Mouse (Mus musculus): ENCODE measurements at regions not wholly inside any gene's neighbourhood (a gene's known extent, or its start where the extent isn't known, plus 50 kb on each side); places are given as distances from the start of the nearest gene placed in this dataset.

DNA sequence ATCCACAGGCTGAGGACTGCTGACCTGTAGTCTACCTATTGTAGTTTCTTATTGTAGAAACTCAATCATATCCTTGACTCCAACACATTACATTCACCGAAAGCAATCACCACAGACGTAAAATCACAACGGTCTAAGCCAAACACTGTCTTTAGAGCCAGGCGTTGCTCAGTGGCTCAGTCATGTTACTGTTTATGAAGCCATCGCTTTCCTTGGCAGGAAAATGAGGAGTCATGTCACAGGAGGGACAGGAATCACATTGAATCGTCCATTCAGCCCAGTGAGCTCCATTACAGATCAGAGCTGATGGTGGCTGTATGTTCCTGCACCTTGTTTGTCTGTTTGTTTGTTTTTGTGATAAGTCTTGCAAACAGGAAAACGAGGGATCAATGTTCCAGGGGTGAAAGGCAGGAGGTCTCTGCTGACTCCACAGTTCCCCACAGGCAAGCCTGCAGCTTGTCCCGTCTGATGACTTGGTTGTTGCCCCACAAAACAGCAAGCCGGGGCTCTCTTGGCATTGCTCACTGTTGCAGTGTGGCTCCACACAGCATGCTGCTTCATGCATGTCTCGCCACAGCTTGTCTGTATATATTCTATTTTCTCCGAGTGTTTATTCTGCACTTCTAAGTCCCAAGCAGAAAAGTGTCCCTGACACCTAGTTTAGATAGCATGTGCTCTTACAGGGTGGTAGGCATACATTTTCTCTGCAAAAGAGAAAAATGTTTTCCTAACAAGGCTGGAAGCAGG is 221.2 kb downstream of the Slc30a10 start:
- no peak overlapping the region for H3K9ac ChIP-seq (replicated peaks)
- H3K4me1 ChIP-seq (ENCODE audit: insufficient read depth), result no peaks in the 10 kb centered on the region
- TF ChIP-seq EP300 (IDR thresholded peaks at IDR 0.05; ENCODE audit: low read depth) (no peak), CTCF (IDR thresholded peaks at IDR 0.05; ENCODE audit: low read depth) (no peak)
- DNase-seq, result no peak
- ATAC-seq, result no peak
- H3K36me3 ChIP-seq (replicated peaks; ENCODE audit: insufficient read depth, low read length), result no peaks in the 10 kb centered on the region
- WGBS (ENCODE audit: insufficient replicate concordance), result 70% methylated on average over 11 of the region's 11 CpGs
- H3K4me2 ChIP-seq (ENCODE audit: low read depth, low read length), result no peak overlapping the region
- no peaks in the 10 kb centered on the region for H3K9me3 ChIP-seq (ENCODE audit: low read length)
- no peaks in the 10 kb centered on the region for H3K27me3 ChIP-seq (ENCODE audit: insufficient read depth, low read length)
- no peak overlapping the region for H3K4me3 ChIP-seq (ENCODE audit: low read depth, low read length)
- no peak overlapping the region for H3K27ac ChIP-seq (ENCODE audit: low read depth)

DNA sequence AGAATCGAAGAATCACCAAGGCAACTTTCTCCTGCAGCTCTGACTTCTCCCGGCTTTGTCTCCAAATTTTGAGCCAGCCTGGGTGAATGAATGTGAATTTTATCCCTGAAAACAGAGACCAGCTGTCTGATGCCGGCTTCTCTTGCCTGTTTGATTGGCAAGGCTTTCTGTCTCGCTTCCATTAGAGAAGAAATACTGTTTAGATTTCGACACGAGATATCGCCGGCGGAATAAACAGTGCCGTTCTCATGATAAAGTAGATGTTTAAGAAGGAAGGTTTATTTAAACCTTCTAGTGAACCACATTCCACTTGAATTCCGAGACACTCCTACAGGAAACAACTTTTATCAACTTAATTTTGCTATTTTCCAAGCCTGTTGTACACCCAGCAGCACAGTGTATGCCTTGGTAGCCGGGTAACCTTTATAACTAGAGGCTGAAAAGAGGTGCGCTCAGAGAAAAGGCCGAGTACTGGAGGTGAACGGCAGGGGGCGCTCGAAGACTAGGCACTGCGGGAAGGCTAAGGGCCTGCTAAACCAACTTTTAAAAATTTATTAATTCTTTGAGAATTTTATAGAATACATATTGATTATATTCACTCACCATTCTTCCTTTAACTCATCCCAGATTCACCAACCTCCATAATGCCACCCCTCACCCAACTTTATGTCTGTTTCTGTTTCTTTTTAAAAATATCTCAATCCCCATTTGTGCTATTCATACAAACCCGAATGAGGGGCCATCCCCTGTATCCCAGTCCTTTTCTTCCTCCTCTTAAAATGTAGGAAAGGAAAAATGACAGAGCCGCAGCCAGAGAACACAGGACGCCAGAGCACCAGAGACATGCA is 227.2 kb downstream of the Slc30a10 start:
- DNase-seq (peak; percentile 82), ATAC-seq (no peak)
- Histone ChIP-seq H3K4me1 (ENCODE audit: insufficient read depth) (no peaks in the 10 kb centered on the region), H3K4me3 (ENCODE audit: low read depth, low read length) (no peak overlapping the region), H3K36me3 (replicated peaks; ENCODE audit: insufficient read depth, low read length) (no peaks in the 10 kb centered on the region), H3K9ac (replicated peaks) (no peak overlapping the region), H3K27me3 (ENCODE audit: insufficient read depth, low read length) (no peaks in the 10 kb centered on the region), H3K4me2 (ENCODE audit: low read depth, low read length) (no peak overlapping the region), H3K27ac (ENCODE audit: low read depth) (no peak overlapping the region), H3K9me3 (ENCODE audit: low read length) (no peaks in the 10 kb centered on the region)
- TF ChIP-seq EP300 (IDR thresholded peaks at IDR 0.05; ENCODE audit: low read depth) (no peak), CTCF (IDR thresholded peaks at IDR 0.05; ENCODE audit: low read depth) (peak; percentile 82)
- 41% methylated on average over 21 of the region's 21 CpGs for WGBS (ENCODE audit: insufficient replicate concordance)

GRCm38 (mm10) chr1:185682458-185682750 is 227.8 kb downstream of the Slc30a10 start:
- no peaks in the 10 kb centered on the region for H3K4me1 ChIP-seq (ENCODE audit: insufficient read depth)
- ATAC-seq, result no peak
- no peaks in the 10 kb centered on the region for H3K27me3 ChIP-seq (ENCODE audit: insufficient read depth, low read length)
- no peaks in the 10 kb centered on the region for H3K36me3 ChIP-seq (replicated peaks; ENCODE audit: insufficient read depth, low read length)
- no peak for DNase-seq
- no peak overlapping the region for H3K9ac ChIP-seq (replicated peaks)
- H3K4me2 ChIP-seq (ENCODE audit: low read depth, low read length), result no peak overlapping the region
- H3K9me3 ChIP-seq (ENCODE audit: low read length), result no peaks in the 10 kb centered on the region
- no peak for TF ChIP-seq CTCF (IDR thresholded peaks at IDR 0.05; ENCODE audit: low read depth)
- H3K4me3 ChIP-seq (ENCODE audit: low read depth, low read length), result no peak overlapping the region
- H3K27ac ChIP-seq (ENCODE audit: low read depth), result no peak overlapping the region
- WGBS (ENCODE audit: insufficient replicate concordance), result 75% methylated on average over 3 of the region's 3 CpGs

DNA sequence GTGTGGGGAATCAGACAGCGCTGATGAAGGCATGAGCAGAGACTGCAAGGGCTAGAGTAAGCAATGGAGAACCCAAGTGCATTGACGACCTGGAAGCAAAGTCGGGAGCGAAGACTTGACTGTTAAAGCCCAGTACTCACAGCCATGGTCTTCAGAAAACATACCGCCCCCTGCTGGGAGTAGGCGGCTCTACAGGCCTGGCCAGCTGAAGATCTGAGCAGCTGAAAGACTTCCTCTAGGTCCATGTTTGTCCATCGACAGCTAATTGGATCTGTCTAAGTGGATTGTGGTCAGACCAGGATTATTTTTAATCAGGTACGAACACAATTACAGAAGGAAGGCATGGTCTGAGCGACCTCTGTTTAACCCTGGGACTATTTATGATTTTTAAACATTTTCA is 230.0 kb downstream of the Slc30a10 start:
- peak; percentile 41 for DNase-seq
- TF ChIP-seq EP300 (IDR thresholded peaks at IDR 0.05; ENCODE audit: low read depth) (no peak), CTCF (IDR thresholded peaks at IDR 0.05; ENCODE audit: low read depth) (peak; percentile 59)
- Histone ChIP-seq H3K36me3 (replicated peaks; ENCODE audit: insufficient read depth, low read length) (no peaks in the 10 kb centered on the region), H3K9me3 (ENCODE audit: low read length) (no peaks in the 10 kb centered on the region), H3K27ac (ENCODE audit: low read depth) (no peak overlapping the region), H3K9ac (replicated peaks) (no peak overlapping the region), H3K4me1 (ENCODE audit: insufficient read depth) (no peaks in the 10 kb centered on the region), H3K4me3 (ENCODE audit: low read depth, low read length) (no peak overlapping the region), H3K4me2 (ENCODE audit: low read depth, low read length) (no peak overlapping the region), H3K27me3 (ENCODE audit: insufficient read depth, low read length) (no peaks in the 10 kb centered on the region)
- WGBS (ENCODE audit: insufficient replicate concordance), result 70% methylated on average over 9 of the region's 9 CpGs
- no peak for ATAC-seq

- ATAC-seq (no peak), DNase-seq (no peak)
- Histone ChIP-seq H3K36me3 (replicated peaks; ENCODE audit: insufficient read depth, low read length) (no peaks in the 10 kb centered on the region), H3K9ac (replicated peaks) (no peak overlapping the region), H3K4me1 (ENCODE audit: insufficient read depth) (no peaks in the 10 kb centered on the region), H3K4me3 (ENCODE audit: low read depth, low read length) (no peak overlapping the region), H3K27ac (ENCODE audit: low read depth) (no peak overlapping the region), H3K4me2 (ENCODE audit: low read depth, low read length) (no peak overlapping the region), H3K27me3 (ENCODE audit: insufficient read depth, low read length) (no peaks in the 10 kb centered on the region), H3K9me3 (ENCODE audit: low read length) (no peaks in the 10 kb centered on the region)
- WGBS (ENCODE audit: insufficient replicate concordance), result 93% methylated on average over 10 of the region's 10 CpGs
- TF ChIP-seq CTCF (IDR thresholded peaks at IDR 0.05; ENCODE audit: low read depth) (no peak), EP300 (IDR thresholded peaks at IDR 0.05; ENCODE audit: low read depth) (no peak)
These were observed 233.9 kb downstream of the Slc30a10 start for GRCm38 (mm10) chr1:185688506-185688905.

DNA sequence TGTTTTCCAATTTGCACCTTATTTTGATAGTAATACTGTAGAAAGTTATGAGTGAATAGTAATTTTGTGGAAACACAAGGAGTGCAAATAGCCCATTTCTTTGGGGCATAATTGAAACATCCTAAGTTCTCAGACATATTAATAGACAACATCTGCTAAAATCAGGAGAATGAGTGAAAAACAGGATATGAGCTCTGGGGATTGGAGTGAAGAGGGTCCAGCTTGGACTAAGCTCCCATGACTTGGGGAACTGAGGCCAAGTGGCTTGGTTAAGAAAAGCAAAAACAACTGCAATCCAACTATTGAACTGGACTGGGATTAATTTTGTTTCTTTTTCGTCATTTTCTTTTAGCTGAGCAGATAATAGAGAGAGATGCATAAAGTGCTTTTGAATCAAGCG is 240.7 kb downstream of the Slc30a10 start:
- Histone ChIP-seq H3K36me3 (replicated peaks; ENCODE audit: insufficient read depth, low read length) (no peaks in the 10 kb centered on the region), H3K9ac (replicated peaks) (no peak overlapping the region), H3K9me3 (ENCODE audit: low read length) (no peaks in the 10 kb centered on the region), H3K27ac (ENCODE audit: low read depth) (no peak overlapping the region), H3K4me1 (ENCODE audit: insufficient read depth) (no peaks in the 10 kb centered on the region), H3K27me3 (ENCODE audit: insufficient read depth, low read length) (no peaks in the 10 kb centered on the region), H3K4me3 (ENCODE audit: low read depth, low read length) (no peak overlapping the region), H3K4me2 (ENCODE audit: low read depth, low read length) (no peak overlapping the region)
- no peak for DNase-seq
- no peak for ATAC-seq
- 61% methylated on average over 2 of the region's 2 CpGs for WGBS (ENCODE audit: insufficient replicate concordance)
- no peak for TF ChIP-seq CTCF (IDR thresholded peaks at IDR 0.05; ENCODE audit: low read depth)
- TF ChIP-seq EP300 (IDR thresholded peaks at IDR 0.05; ENCODE audit: low read depth), result no peak
